Mouse (Mus musculus): ENCODE measurements around the gene Nabp2.

DNA sequence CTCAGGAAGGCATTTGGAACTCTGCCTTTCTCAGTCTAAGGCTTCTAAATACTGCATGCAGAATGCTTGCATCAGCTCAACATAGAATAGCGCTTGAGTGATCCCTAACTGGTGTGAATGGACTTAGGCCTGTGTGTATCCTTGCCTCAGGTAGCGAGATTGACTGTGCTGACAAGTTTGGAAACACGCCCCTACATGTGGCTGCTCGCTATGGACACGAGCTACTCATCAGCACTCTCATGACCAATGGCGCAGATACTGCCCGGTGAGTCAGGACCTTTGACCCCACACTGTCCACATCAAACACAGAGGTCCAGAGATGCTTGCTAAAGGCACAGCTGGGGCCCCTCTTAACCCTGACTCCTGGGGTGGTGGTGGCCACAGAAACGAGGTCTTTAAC, 28.8 kb downstream of the Nabp2 start:
- TF ChIP-seq ZC3H11A (IDR thresholded peaks at IDR 0.05; ENCODE audit: borderline replicate concordance, low read depth, low read length) (no peak), CHD2 (IDR thresholded peaks at IDR 0.05; ENCODE audit: low read depth, low read length) (no peak)
